Mouse (Mus musculus): ENCODE measurements around the gene Gm20458. TPM values are rescaled to one million over a fixed set of nuclear protein-coding genes. Genes with fewer than 3 reads are reported as not detected.

Gm20458 gene
- polyA plus RNA-seq, 1 experiment from 2014 or later = 3.2 TPM

DNA sequence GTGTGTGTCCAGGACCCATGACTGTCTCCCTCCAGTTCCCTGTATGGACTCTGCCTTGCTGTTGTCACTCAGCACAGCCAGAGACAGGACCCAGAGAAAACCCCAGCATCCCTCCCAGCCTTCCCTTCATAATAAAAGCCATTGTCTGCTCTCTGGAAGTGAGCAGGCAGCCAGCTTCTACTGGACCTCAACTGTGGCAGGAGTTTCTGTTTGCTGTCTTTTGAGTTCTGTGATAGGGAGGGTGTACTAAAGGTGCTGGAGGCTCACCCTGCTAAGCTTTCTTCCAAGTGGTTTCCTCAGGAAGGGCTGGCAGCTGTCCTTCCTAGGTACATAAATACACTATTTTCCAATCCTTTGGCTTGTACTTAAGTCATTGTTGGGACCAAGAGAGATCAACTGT, 4.4 kb downstream of the Gm20458 start:
- H3K27ac ChIP-seq (ENCODE audit: low read depth, low read length) = no peak overlapping the region
- ATAC-seq (replicated peaks; ENCODE audit: low FRiP score) = no peak
- peaks cover 4% of the 10 kb centered on the region; the same call in 1 of the 2 replicates for H3K4me1 ChIP-seq (replicated peaks; ENCODE audit: control insufficient read depth, insufficient read depth, low read length)
- DNase-seq (ENCODE audit: low spot score) = no peak
- no peaks in the 10 kb centered on the region for H3K9me3 ChIP-seq (ENCODE audit: control insufficient read depth, low read length)
- no peaks in the 10 kb centered on the region for H3K27me3 ChIP-seq (ENCODE audit: control insufficient read depth, insufficient read depth, low read length)
- no peak overlapping the region for H3K4me3 ChIP-seq (ENCODE audit: low read depth, low read length)
- H3K9ac ChIP-seq (ENCODE audit: low read length) = no peak overlapping the region
- H3K36me3 ChIP-seq (ENCODE audit: control insufficient read depth, insufficient read depth, low read length) = no peaks in the 10 kb centered on the region; the same call in 1 of the 2 replicates
- H3K4me2 ChIP-seq (ENCODE audit: low read depth, low read length, severe bottlenecking) = no peak overlapping the region

DNA sequence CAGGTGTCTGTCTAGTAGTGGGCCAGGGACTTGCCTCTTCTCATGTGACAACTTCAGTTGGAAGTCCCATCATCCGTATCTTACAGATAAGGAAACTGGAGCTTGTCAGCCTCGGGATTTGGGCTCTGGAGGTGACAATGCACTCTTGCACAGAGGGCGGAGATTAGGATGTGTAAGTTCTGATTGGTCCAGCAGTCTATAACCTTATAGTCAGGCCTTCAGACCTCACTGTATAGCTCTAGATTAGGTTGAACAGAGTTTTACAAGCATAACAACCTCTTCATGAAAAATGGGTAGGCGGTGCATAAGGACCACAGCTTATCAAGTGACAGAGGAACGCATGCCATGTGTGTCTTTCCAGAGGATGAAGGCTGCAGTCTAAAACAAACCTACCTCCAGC, 6.0 kb downstream of the Gm20458 start:
- Histone ChIP-seq H3K4me2 (ENCODE audit: low read depth, low read length, severe bottlenecking) (no peak overlapping the region), H3K27ac (ENCODE audit: low read depth, low read length) (no peak overlapping the region), H3K9ac (ENCODE audit: low read length) (no peak overlapping the region), H3K4me3 (ENCODE audit: low read depth, low read length) (no peak overlapping the region), H3K27me3 (ENCODE audit: control insufficient read depth, insufficient read depth, low read length) (no peaks in the 10 kb centered on the region), H3K36me3 (ENCODE audit: control insufficient read depth, insufficient read depth, low read length) (no peaks in the 10 kb centered on the region; the same call in 1 of the 2 replicates), H3K4me1 (replicated peaks; ENCODE audit: control insufficient read depth, insufficient read depth, low read length) (peaks cover 2% of the 10 kb centered on the region; the same call in 1 of the 2 replicates), H3K9me3 (ENCODE audit: control insufficient read depth, low read length) (no peaks in the 10 kb centered on the region)
- 83% methylated on average over 5 of the region's 5 CpGs for WGBS
- DNase-seq (ENCODE audit: low spot score) (no peak), ATAC-seq (replicated peaks; ENCODE audit: low FRiP score) (no peak)

DNA sequence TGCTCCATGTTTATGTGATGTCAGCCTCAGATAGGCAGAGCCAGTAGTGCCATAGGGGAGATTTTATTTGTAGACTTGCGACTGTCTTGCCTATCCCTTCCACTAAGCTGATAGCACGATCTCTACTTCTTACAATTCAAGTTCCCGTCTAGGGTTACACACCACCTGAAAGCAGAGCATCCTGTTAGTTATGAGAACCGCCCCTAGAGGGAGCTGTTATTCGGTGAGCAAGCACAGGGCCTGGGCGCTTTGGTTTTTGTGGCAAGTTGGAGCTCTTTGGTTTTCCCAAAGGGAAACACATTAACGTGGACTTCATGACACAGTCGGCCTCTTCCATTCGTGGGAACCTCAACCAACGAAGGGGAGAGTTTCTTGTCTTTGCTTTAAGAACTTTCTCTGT, 9.5 kb downstream of the Gm20458 start:
- H3K27me3 ChIP-seq (ENCODE audit: control insufficient read depth, insufficient read depth, low read length) = no peaks in the 10 kb centered on the region
- no peak overlapping the region for H3K4me3 ChIP-seq (ENCODE audit: low read depth, low read length)
- no peak for ATAC-seq (replicated peaks; ENCODE audit: low FRiP score)
- no peak overlapping the region for H3K4me2 ChIP-seq (ENCODE audit: low read depth, low read length, severe bottlenecking)
- H3K27ac ChIP-seq (ENCODE audit: low read depth, low read length) = no peak overlapping the region
- peak; percentile 64 for DNase-seq (ENCODE audit: low spot score)
- no peaks in the 10 kb centered on the region for H3K4me1 ChIP-seq (replicated peaks; ENCODE audit: control insufficient read depth, insufficient read depth, low read length)
- H3K36me3 ChIP-seq (ENCODE audit: control insufficient read depth, insufficient read depth, low read length) = no peaks in the 10 kb centered on the region; the same call in 1 of the 2 replicates
- H3K9ac ChIP-seq (ENCODE audit: low read length) = no peak overlapping the region
- WGBS = 29% methylated on average over 10 of the region's 10 CpGs
- H3K9me3 ChIP-seq (ENCODE audit: control insufficient read depth, low read length) = no peaks in the 10 kb centered on the region

DNA sequence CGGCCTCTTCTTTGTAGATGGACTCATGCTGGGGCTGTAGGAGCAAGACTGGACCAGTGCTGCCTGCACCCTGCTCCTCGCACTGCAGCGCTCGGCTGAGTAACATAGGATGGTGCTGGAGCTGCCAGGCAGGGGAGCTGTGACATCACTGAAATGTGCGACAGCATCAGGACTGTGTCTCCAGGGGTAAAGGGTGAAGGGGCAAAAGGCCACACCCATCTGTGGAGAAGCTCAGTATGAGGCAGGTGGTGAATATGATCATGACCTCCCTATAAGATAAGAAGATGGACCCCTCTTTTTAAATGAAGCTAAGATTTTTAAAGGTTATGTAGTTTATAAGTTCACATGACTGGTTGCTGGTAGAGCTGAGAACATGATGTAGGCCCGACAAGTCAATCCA, 12.9 kb downstream of the Gm20458 start, which contains the start of gene Trp53tg5:
Gene Trp53tg5, minus strand, starts transcription at position 101 of the 400 bp plus-strand sequence.
- no peak for DNase-seq (ENCODE audit: low spot score)
- Histone ChIP-seq H3K27ac (ENCODE audit: low read depth, low read length) (no peak within 1 kb of the TSS), H3K4me3 (ENCODE audit: low read depth, low read length) (no peak within 1 kb of the TSS), H3K9me3 (ENCODE audit: control insufficient read depth, low read length) (no peaks in the 10 kb centered on the region), H3K4me1 (replicated peaks; ENCODE audit: control insufficient read depth, insufficient read depth, low read length) (no peaks in the 10 kb centered on the region), H3K9ac (ENCODE audit: low read length) (no peak within 1 kb of the TSS; the same call in 1 of the 2 replicates), H3K36me3 (ENCODE audit: control insufficient read depth, insufficient read depth, low read length) (no peaks in the 10 kb centered on the region), H3K27me3 (ENCODE audit: control insufficient read depth, insufficient read depth, low read length) (no peaks in the 10 kb centered on the region), H3K4me2 (ENCODE audit: low read depth, low read length, severe bottlenecking) (no peak within 1 kb of the TSS)
- ATAC-seq (replicated peaks; ENCODE audit: low FRiP score) = no peak
- WGBS = 86% methylated on average over 6 of the region's 6 CpGs

DNA sequence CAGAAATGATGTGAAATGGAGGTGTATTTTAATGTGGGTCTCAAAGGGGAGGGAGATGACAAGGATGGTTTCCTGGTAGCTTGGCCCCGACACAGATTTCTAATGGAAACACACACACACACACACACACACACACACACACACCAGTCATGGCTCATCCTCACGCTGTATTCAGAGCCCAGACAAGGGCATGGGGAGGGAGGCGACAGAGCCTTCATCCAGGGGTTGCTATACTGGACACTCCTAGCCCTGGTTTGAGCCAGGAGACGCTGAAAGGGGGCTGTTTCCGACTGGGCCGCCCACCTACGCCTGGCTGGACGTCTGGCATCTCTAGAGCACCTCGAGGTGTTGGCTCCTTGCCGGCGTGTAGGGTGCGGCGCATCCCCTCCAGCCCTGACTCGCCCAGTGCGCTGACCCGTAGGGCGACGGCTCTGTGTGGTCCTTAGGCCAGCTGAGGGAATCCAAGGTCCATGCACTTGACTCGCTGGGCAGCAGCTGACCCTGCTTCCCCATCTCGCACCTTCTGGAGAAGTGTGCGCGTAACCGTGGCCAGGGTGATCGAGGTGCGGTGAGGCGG, 25.0 kb downstream of the Gm20458 start, which contains the start of gene Dbndd2:
Gene Dbndd2, plus strand, starts transcription at position 426 of the 577 bp plus-strand sequence.
- no peaks in the 10 kb centered on the region for H3K36me3 ChIP-seq (ENCODE audit: control insufficient read depth, insufficient read depth, low read length)
- 1% methylated on average over 26 of the region's 26 CpGs for WGBS
- peak within 1 kb of the TSS; percentile 75 for H3K9ac ChIP-seq (ENCODE audit: low read length)
- H3K4me3 ChIP-seq (ENCODE audit: low read depth, low read length) = peak within 1 kb of the TSS; percentile 72
- peaks cover 18% of the 10 kb centered on the region for H3K27me3 ChIP-seq (ENCODE audit: control insufficient read depth, insufficient read depth, low read length)
- ATAC-seq (replicated peaks; ENCODE audit: low FRiP score) (0 out of 2 replicates have a peak, but pooled peaks have one; percentile 36), DNase-seq (ENCODE audit: low spot score) (peak; percentile 60)
- H3K27ac ChIP-seq (ENCODE audit: low read depth, low read length) = no peak within 1 kb of the TSS
- no peaks in the 10 kb centered on the region for H3K9me3 ChIP-seq (ENCODE audit: control insufficient read depth, low read length)
- peaks cover 6% of the 10 kb centered on the region for H3K4me1 ChIP-seq (replicated peaks; ENCODE audit: control insufficient read depth, insufficient read depth, low read length)
- H3K4me2 ChIP-seq (ENCODE audit: low read depth, low read length, severe bottlenecking) = peak within 1 kb of the TSS; percentile 99

DNA sequence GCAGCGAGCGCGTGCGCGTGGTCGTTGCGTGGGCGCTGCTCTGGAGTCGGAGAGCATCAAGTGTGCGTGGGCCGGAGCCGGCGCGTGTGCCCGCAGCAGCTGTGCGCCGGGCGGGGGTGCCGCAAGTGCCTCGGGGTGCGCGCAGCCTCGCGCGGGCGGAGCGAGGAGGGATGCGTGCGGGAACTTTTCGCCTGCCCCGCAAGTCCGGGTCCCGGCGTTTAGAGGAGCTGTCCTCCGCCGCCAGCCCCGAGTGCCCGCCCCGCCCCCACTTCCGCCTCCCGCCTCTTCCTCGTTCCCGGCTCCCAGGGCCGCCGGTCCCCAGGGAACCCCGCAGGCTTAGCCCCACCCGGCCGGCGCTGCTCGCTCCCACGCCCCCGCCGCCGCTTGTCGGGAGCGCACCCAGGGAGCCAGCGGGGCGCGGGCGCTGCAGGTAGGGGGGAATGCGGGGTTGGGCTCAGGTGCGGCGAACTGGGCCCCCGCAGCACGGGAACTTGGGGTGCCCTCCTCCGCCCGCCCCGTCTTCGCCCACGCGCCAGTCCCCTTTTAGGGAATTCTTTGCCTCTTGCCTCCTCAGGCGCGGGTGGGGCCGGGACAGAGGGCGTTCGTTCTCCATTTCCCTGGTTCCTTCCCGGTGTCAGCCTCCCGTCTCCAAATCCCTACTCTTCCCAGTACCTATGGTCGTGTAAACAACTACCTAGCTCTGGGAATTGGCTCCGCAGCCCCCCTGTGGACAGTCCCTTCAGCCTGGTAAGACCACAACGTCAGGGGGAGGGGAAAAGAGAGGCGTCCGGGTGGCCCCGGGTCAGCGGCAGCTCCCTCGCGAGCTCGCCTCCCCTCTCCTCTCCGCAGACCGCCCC, 25.7 kb downstream of the Gm20458 start:
- ATAC-seq (replicated peaks; ENCODE audit: low FRiP score) (0 out of 2 replicates have a peak, but pooled peaks have one; percentile 42), DNase-seq (ENCODE audit: low spot score) (peak; percentile 70)
- Histone ChIP-seq H3K9me3 (ENCODE audit: control insufficient read depth, low read length) (no peaks in the 10 kb centered on the region), H3K36me3 (ENCODE audit: control insufficient read depth, insufficient read depth, low read length) (no peaks in the 10 kb centered on the region), H3K4me3 (ENCODE audit: low read depth, low read length) (peak overlapping the region; percentile 72), H3K9ac (ENCODE audit: low read length) (peak overlapping the region; percentile 75), H3K27ac (ENCODE audit: low read depth, low read length) (no peak overlapping the region), H3K4me2 (ENCODE audit: low read depth, low read length, severe bottlenecking) (peak overlapping the region; percentile 99), H3K27me3 (ENCODE audit: control insufficient read depth, insufficient read depth, low read length) (peaks cover 18% of the 10 kb centered on the region), H3K4me1 (replicated peaks; ENCODE audit: control insufficient read depth, insufficient read depth, low read length) (peaks cover 6% of the 10 kb centered on the region)
- 1% methylated on average over 73 of the region's 90 CpGs for WGBS

DNA sequence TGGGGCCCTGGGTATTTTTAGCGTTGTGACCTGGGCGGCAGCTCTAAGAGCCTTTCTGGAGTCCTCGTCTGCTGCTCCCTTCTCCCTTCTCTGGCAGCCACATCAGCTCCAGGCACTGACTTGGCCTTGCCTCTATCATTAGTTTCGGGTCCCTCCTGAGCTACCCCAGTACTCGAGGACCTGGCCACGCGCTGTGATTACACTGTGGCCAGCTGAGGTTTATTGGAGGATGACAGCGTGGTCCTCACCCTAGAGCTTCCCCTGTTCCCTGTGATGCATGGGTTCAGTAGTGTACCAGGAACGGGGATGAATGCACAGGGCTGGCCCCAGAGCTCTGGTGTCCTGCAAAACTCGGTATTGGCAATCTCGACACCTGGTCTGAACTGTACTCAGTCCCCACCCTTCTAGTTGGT, 26.4 kb downstream of the Gm20458 start:
- Histone ChIP-seq H3K36me3 (ENCODE audit: control insufficient read depth, insufficient read depth, low read length) (no peaks in the 10 kb centered on the region), H3K27me3 (ENCODE audit: control insufficient read depth, insufficient read depth, low read length) (peaks cover 18% of the 10 kb centered on the region), H3K9ac (ENCODE audit: low read length) (peak overlapping the region; percentile 75), H3K9me3 (ENCODE audit: control insufficient read depth, low read length) (no peaks in the 10 kb centered on the region), H3K4me1 (replicated peaks; ENCODE audit: control insufficient read depth, insufficient read depth, low read length) (peaks cover 6% of the 10 kb centered on the region), H3K4me2 (ENCODE audit: low read depth, low read length, severe bottlenecking) (peak overlapping the region; percentile 99), H3K27ac (ENCODE audit: low read depth, low read length) (no peak overlapping the region), H3K4me3 (ENCODE audit: low read depth, low read length) (peak overlapping the region; percentile 72)
- DNase-seq (ENCODE audit: low spot score) (no peak), ATAC-seq (replicated peaks; ENCODE audit: low FRiP score) (no peak)
- 12% methylated on average over 11 of the region's 11 CpGs for WGBS

DNA sequence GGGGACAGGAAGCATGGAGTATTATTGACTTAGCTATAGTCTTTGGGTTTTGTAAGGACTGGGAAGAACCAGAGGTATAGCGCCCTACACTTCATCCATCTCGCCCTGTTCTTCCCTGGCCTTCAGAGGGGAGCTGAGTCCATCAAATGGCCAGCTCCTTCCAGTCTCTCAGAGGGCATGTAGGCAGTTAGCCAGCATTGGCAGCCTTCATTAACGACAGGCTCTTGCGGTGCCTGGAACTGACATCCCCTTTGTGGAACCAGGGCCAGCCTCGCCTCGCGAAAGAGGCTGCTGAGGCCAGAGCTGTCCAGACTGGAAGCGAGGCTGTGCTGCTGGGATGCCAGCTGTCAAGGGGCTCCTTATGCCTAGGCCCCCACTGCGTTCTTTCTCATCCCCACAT, 27.0 kb downstream of the Gm20458 start:
- no peak overlapping the region for H3K4me3 ChIP-seq (ENCODE audit: low read depth, low read length)
- peaks cover 18% of the 10 kb centered on the region for H3K27me3 ChIP-seq (ENCODE audit: control insufficient read depth, insufficient read depth, low read length)
- H3K4me1 ChIP-seq (replicated peaks; ENCODE audit: control insufficient read depth, insufficient read depth, low read length) = peaks cover 6% of the 10 kb centered on the region
- no peak overlapping the region for H3K27ac ChIP-seq (ENCODE audit: low read depth, low read length)
- no peak for DNase-seq (ENCODE audit: low spot score)
- H3K9ac ChIP-seq (ENCODE audit: low read length) = no peak overlapping the region
- no peaks in the 10 kb centered on the region for H3K36me3 ChIP-seq (ENCODE audit: control insufficient read depth, insufficient read depth, low read length)
- H3K9me3 ChIP-seq (ENCODE audit: control insufficient read depth, low read length) = no peaks in the 10 kb centered on the region
- WGBS = 63% methylated on average over 9 of the region's 9 CpGs
- H3K4me2 ChIP-seq (ENCODE audit: low read depth, low read length, severe bottlenecking) = no peak overlapping the region
- ATAC-seq (replicated peaks; ENCODE audit: low FRiP score) = no peak

Measured in forebrain, embryonic 11.5 days (tissue).